Mouse (Mus musculus): ENCODE data around the gene Dpf2.

DNA sequence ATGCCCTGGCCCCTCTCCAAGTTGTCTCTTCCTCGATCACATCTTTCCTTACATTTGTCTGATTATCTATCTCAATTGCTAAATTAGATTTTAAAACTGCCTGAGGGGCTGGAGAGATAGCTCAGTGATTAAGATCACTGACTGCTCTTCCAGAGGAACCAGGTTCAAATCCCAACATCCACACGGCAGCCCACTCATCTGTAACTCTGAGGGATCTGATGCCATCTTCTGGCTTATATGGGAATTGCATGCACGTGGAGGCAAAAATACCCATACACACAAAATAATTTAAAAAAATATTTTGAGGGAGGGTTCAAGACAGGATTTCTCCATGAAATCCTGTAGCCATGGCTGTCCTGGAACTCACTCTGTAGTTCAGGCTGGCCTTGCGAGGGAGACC is 27.0 kb downstream of the Dpf2 start:
- peak; percentile 48 for TF ChIP-seq CTCF (IDR thresholded peaks at IDR 0.05; ENCODE audit: low read depth)
- TF ChIP-seq EP300 (IDR thresholded peaks at IDR 0.05; ENCODE audit: low read depth): no peak
